Mouse (Mus musculus): ENCODE results near the gene Fam83e.

- no peak for TF ChIP-seq CTCF (IDR thresholded peaks at IDR 0.05; ENCODE audit: control insufficient read depth, insufficient read depth, insufficient read length)
- no peak for TF ChIP-seq MYOD1 (IDR thresholded peaks at IDR 0.05; ENCODE audit: control insufficient read depth, insufficient read length, low read depth)
These were observed 34.2 kb upstream of the Fam83e start for GRCm38 (mm10) chr7:45686841-45687240.
